Mouse (Mus musculus): ENCODE data around the gene Schip1. TPM values are rescaled to one million over a fixed set of nuclear protein-coding genes. Genes with fewer than 3 reads are reported as not detected.

The Schip1 gene
- polyA plus RNA-seq, 1 experiment: 2.5 TPM

DNA sequence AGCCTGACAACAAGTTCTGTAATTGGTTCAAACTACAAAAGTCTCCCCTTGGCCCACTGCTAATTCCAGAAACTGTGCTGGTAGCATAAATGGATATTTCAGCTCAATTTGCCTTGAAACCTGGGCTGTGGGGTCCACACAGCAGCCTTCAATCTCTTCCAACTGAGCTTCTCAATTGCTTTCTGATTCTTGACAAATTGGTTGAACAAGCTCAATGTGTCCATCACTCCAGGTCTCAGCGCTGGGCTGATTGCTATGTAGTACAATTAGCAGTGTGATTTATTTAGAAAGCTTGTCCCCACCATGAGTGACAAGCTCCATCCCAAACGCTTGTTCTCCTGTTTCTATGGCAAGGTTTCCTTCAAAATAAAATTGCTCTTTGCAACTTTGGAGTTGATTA lies 370.3 kb downstream of the Schip1 start:
- TF ChIP-seq CTCF (IDR thresholded peaks at IDR 0.05; ENCODE audit: control insufficient read depth, insufficient read depth, insufficient replicate concordance, low read depth, low read length): no peak
- no peak for TF ChIP-seq POLR2A (IDR thresholded peaks at IDR 0.05; ENCODE audit: control insufficient read depth, low read depth, low read length)
- Histone ChIP-seq H3K27ac (ENCODE audit: control insufficient read depth, insufficient read depth, low read depth, low read length) (no peak overlapping the region), H3K4me3 (ENCODE audit: control insufficient read depth, low read depth, low read length) (no peak overlapping the region), H3K27me3 (ENCODE audit: control insufficient read depth, insufficient read depth, low read length) (no peaks in the 10 kb centered on the region), H3K4me1 (ENCODE audit: control insufficient read depth, insufficient read depth, low read length) (no peaks in the 10 kb centered on the region), H3K36me3 (ENCODE audit: control insufficient read depth, insufficient read depth, low read length) (no peaks in the 10 kb centered on the region)

DNA sequence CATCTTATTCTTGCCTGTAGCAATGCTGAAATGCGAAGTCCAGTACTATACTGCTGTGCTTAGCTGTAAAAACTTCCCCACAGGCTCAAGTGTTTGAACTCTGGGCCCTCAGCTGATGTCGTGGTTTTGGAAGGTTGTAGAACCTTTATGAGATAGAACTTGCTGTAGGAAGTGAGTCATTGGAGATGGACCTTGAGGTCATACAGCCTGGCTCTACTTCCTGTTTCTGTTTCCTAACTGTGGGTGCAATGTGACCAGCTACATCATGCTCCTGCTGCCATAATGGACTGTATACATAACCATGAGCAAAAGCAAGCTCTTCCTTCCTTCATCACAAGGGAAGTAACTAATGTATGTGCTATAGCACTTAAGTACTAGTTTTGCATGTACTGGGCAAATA lies 383.9 kb downstream of the Schip1 start:
- H3K4me3 ChIP-seq (ENCODE audit: control insufficient read depth, low read depth, low read length): no peak overlapping the region
- no peaks in the 10 kb centered on the region for H3K4me1 ChIP-seq (ENCODE audit: control insufficient read depth, insufficient read depth, low read length)
- TF ChIP-seq CTCF (IDR thresholded peaks at IDR 0.05; ENCODE audit: control insufficient read depth, insufficient read depth, insufficient replicate concordance, low read depth, low read length) (no peak), POLR2A (IDR thresholded peaks at IDR 0.05; ENCODE audit: control insufficient read depth, low read depth, low read length) (no peak)
- H3K27me3 ChIP-seq (ENCODE audit: control insufficient read depth, insufficient read depth, low read length): no peaks in the 10 kb centered on the region
- no peak overlapping the region for H3K27ac ChIP-seq (ENCODE audit: control insufficient read depth, insufficient read depth, low read depth, low read length)
- H3K36me3 ChIP-seq (ENCODE audit: control insufficient read depth, insufficient read depth, low read length): no peaks in the 10 kb centered on the region

DNA sequence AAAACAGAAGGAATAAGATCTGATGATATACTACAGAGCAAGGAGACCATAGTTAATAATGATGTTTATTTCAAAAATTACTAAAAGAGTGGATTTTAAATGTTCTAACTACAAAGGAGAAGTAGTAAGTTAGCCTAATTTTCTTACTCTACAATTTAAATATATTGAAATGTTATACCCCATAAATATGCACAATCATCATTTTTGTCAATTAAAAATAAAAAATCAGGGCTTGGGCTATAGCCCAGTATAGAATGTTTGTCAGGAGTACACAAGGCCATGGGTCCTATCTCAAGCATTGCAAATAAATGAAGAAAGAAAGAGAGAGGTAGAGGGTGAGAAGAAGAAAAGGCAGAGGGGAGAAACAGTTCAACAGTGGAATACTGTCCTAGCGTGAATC lies 387.0 kb downstream of the Schip1 start:
- Histone ChIP-seq H3K27me3 (ENCODE audit: control insufficient read depth, insufficient read depth, low read length) (no peaks in the 10 kb centered on the region), H3K36me3 (ENCODE audit: control insufficient read depth, insufficient read depth, low read length) (no peaks in the 10 kb centered on the region), H3K27ac (ENCODE audit: control insufficient read depth, insufficient read depth, low read depth, low read length) (no peak overlapping the region), H3K4me1 (ENCODE audit: control insufficient read depth, insufficient read depth, low read length) (no peaks in the 10 kb centered on the region), H3K4me3 (ENCODE audit: control insufficient read depth, low read depth, low read length) (no peak overlapping the region)
- TF ChIP-seq CTCF (IDR thresholded peaks at IDR 0.05; ENCODE audit: control insufficient read depth, insufficient read depth, insufficient replicate concordance, low read depth, low read length): no peak
- no peak for TF ChIP-seq POLR2A (IDR thresholded peaks at IDR 0.05; ENCODE audit: control insufficient read depth, low read depth, low read length)

DNA sequence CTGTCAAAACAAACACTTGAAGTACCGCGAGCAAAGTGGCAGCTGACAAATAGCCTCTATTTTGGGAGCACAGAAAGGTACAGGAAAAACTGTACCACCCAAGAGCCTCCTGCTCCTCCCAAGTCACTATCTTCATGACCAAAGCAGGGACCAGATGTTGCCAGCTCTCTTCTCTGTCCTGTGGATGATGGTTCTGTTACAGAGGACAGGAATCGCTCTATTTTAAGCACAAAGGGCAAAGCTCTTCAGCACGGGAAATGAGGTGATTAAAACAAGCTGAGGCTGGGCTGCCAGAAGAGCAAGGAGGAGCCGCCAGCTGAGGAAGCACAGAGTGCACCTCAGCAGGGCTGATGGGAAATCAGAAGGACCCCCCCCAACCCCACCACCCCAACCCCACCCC lies 388.7 kb downstream of the Schip1 start:
- Histone ChIP-seq H3K4me1 (ENCODE audit: control insufficient read depth, insufficient read depth, low read length) (no peaks in the 10 kb centered on the region), H3K27me3 (ENCODE audit: control insufficient read depth, insufficient read depth, low read length) (no peaks in the 10 kb centered on the region), H3K4me3 (ENCODE audit: control insufficient read depth, low read depth, low read length) (no peak overlapping the region), H3K36me3 (ENCODE audit: control insufficient read depth, insufficient read depth, low read length) (no peaks in the 10 kb centered on the region), H3K27ac (ENCODE audit: control insufficient read depth, insufficient read depth, low read depth, low read length) (no peak overlapping the region)
- no peak for TF ChIP-seq CTCF (IDR thresholded peaks at IDR 0.05; ENCODE audit: control insufficient read depth, insufficient read depth, insufficient replicate concordance, low read depth, low read length)

DNA sequence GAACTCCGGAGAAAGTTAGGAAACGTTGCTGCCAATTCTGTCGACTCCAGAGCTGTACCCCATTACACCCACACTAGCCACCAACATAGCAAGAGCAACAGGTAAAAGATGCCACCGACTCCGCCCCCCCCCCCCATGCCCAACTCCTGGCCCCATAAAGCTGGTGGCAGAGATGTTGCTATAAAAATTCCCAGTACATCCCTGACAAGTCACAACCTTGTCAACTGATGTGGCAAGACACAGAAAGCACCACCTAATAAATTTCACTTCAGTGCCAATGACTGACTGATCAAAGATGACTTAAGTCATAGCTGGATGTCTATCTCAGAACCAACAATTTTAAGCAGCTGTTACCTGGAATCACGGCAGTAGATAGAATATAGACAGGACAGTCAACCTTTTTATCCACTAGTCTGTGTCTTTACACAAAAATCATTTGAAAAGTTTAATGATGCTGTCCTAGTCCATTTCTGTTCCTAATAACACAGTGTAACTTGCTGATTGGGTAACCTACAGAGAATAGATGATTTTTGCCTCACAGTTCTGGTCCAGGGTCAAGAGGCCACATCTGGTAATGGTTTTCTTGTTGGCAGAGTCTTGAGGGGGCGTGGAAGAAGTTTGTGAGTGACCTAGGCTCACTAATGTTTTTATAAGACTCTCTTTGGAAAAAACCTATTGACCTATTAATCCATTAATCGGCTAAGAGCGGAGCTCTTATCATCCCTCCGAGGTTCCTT lies 389.3 kb downstream of the Schip1 start:
- Histone ChIP-seq H3K4me1 (ENCODE audit: control insufficient read depth, insufficient read depth, low read length) (no peaks in the 10 kb centered on the region), H3K4me3 (ENCODE audit: control insufficient read depth, low read depth, low read length) (no peak overlapping the region), H3K36me3 (ENCODE audit: control insufficient read depth, insufficient read depth, low read length) (no peaks in the 10 kb centered on the region), H3K27ac (ENCODE audit: control insufficient read depth, insufficient read depth, low read depth, low read length) (no peak overlapping the region), H3K27me3 (ENCODE audit: control insufficient read depth, insufficient read depth, low read length) (no peaks in the 10 kb centered on the region)
- TF ChIP-seq POLR2A (IDR thresholded peaks at IDR 0.05; ENCODE audit: control insufficient read depth, low read depth, low read length): no peak

DNA sequence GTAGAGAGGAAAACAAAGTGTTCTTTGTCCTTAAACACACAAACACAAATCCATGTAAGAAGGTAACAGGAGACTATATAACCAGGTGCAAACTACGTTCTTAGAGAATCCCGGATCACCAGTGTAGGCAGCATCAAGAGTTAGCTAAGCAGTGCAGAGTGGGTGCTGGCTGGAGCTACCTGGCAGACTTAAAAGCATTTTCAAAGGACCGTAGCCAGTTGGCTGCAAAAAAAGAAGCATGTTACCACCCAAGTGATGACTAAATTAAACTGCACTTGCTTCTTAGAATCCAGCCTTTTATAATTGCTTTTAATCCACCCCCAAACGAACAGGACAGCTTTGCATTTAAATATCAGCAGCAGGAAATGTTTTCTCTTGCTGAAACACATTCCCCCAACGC lies 402.0 kb downstream of the Schip1 start:
- no peak overlapping the region for H3K27ac ChIP-seq (ENCODE audit: control insufficient read depth, insufficient read depth, low read depth, low read length)
- H3K27me3 ChIP-seq (ENCODE audit: control insufficient read depth, insufficient read depth, low read length): no peaks in the 10 kb centered on the region
- no peaks in the 10 kb centered on the region for H3K4me1 ChIP-seq (ENCODE audit: control insufficient read depth, insufficient read depth, low read length)
- no peaks in the 10 kb centered on the region for H3K36me3 ChIP-seq (ENCODE audit: control insufficient read depth, insufficient read depth, low read length)
- TF ChIP-seq CTCF (IDR thresholded peaks at IDR 0.05; ENCODE audit: control insufficient read depth, insufficient read depth, insufficient replicate concordance, low read depth, low read length) (no peak), POLR2A (IDR thresholded peaks at IDR 0.05; ENCODE audit: control insufficient read depth, low read depth, low read length) (no peak)
- H3K4me3 ChIP-seq (ENCODE audit: control insufficient read depth, low read depth, low read length): no peak overlapping the region

DNA sequence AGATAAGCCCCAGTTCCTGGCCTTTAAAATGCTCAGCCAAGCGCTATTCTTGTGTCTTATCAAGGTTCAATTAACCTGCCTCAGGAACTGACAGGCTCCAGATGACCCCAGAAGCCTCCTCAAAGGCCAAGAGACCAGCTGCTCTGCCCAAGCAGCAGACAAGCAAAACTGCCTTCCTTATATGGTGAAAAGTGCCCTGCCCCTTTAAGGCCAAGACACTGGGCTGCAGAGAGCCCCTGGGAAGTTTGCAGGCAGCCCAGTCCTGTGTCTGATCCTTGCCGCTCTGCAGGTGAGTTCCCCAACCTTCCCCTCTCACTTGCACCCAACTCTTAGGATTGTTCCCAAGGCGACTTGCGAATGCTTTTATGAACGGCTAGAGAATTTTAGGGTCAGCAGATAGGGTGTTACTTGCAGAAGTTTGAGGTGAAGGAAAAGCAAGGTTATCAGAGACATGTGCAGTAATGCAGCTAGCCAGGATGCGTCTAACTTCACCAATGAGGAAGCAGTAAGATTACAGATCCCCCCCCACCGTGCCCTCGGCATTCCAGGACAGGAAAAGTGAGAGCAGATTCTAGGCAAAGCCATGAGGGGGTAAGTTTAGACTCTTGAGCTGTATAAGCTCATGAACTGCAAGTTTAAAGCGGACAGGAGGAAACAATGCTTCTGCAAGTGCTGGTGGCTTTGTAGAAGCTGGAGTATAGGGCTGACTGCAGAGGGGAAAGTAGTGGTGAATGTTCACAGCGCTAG lies 403.5 kb downstream of the Schip1 start:
- H3K4me1 ChIP-seq (ENCODE audit: control insufficient read depth, insufficient read depth, low read length): no peaks in the 10 kb centered on the region
- no peak overlapping the region for H3K4me3 ChIP-seq (ENCODE audit: control insufficient read depth, low read depth, low read length)
- H3K27me3 ChIP-seq (ENCODE audit: control insufficient read depth, insufficient read depth, low read length): no peaks in the 10 kb centered on the region
- TF ChIP-seq CTCF (IDR thresholded peaks at IDR 0.05; ENCODE audit: control insufficient read depth, insufficient read depth, insufficient replicate concordance, low read depth, low read length) (no peak), POLR2A (IDR thresholded peaks at IDR 0.05; ENCODE audit: control insufficient read depth, low read depth, low read length) (no peak)
- H3K27ac ChIP-seq (ENCODE audit: control insufficient read depth, insufficient read depth, low read depth, low read length): no peak overlapping the region
- H3K36me3 ChIP-seq (ENCODE audit: control insufficient read depth, insufficient read depth, low read length): no peaks in the 10 kb centered on the region

Measured in testis, adult 2 months (tissue).